Mouse (Mus musculus) embryonic facial prominence, embryonic 10.5 days (tissue): ENCODE results near the gene Fhad1. TPM values are rescaled to one million over a fixed set of nuclear protein-coding genes. Genes with fewer than 3 reads are reported as not detected.
"Not testable (repeated sequence)": the region's sequence is repeated elsewhere in the genome, so short reads cannot be mapped to it uniquely, and the experiment has no call there.

Source experiments
- DNase-seq: peaks from one replicate; pipeline ENCODE4 v3.0.0-alpha.2; 2017; ENCODE audit warnings: low spot score
- H3K27ac ChIP-seq: fragments of 300-500 bp; sonication (generic); replicated peaks from 2 replicates; pipeline ENCODE4 v1.5.1; 2016; ENCODE audit warnings: mild to moderate bottlenecking
- H3K27me3 ChIP-seq: fragments of 300-500 bp; sonication (generic); replicated peaks from 2 replicates; pipeline ENCODE4 v1.6.1; 2016; ENCODE audit warnings: low read depth, mild to moderate bottlenecking; ENCODE audit not compliant: poor library complexity, severe bottlenecking
- H3K36me3 ChIP-seq: fragments of 300-500 bp; sonication (generic); replicated peaks from 2 replicates; pipeline ENCODE4 v1.6.1; 2016; ENCODE audit warnings: mild to moderate bottlenecking, moderate library complexity
- H3K4me1 ChIP-seq: fragments of 300-500 bp; sonication (generic); 2 replicates; pipeline ENCODE4 v1.6.1; 2016
- H3K4me3 ChIP-seq: fragments of 300-500 bp; sonication (generic); 2 replicates; pipeline ENCODE4 v1.5.1; 2016; ENCODE audit warnings: mild to moderate bottlenecking, moderate library complexity
- H3K9me3 ChIP-seq: fragments of 300-500 bp; sonication (generic); 2 replicates; pipeline ENCODE4 v1.6.1; 2016; ENCODE audit warnings: mild to moderate bottlenecking
- WGBS: fragments of 180-500 bp; shearing (Covaris S2); methylation state at CpG from one replicate; pipeline ENCODE4 v1.1.7; 2016; 5-methylcytosine and 5-hydroxymethylcytosine counted together
- polyA plus RNA-seq: library from polyadenylated mRNA; unstranded; fragments of >200 nt; fragmentation: Nextera tagmentation; extraction: Ambion mirVana; gene quantifications from 2 replicates; pipeline ENCODE4 v1.2.1, GENCODE M21; 2016

Gene Fhad1
- polyA plus RNA-seq, 1 experiment from 2014 or later = 0.50 TPM

DNA sequence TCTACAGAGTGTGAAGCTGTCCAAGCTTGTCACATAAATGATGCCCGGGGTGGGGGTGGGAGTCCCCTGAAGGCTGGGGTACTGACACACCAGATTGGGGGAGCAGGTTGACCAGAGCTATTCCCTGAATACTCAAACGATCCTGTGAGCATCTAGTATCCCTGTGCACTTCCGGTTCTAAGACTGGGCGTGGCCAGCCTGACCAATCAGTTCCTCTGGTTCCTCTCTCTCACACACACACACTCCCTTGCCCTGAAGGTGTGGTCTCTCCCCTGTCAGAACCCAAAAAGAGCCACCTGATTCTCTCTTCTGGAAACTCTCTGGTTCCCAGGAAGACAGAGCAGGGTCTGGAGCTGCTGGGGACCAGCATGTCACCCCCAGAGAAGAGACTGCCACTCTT, 38.4 kb upstream of the Fhad1 start:
- H3K27ac ChIP-seq = no peak overlapping the region
- H3K9me3 ChIP-seq = no peaks in the 10 kb centered on the region
- DNase-seq = no peak
- peaks cover 45% of the 10 kb centered on the region for H3K4me1 ChIP-seq
- no peaks in the 10 kb centered on the region for H3K36me3 ChIP-seq
- no peak overlapping the region for H3K4me3 ChIP-seq
- no peaks in the 10 kb centered on the region for H3K27me3 ChIP-seq
- 70% methylated on average over 4 of the region's 4 CpGs for WGBS

DNA sequence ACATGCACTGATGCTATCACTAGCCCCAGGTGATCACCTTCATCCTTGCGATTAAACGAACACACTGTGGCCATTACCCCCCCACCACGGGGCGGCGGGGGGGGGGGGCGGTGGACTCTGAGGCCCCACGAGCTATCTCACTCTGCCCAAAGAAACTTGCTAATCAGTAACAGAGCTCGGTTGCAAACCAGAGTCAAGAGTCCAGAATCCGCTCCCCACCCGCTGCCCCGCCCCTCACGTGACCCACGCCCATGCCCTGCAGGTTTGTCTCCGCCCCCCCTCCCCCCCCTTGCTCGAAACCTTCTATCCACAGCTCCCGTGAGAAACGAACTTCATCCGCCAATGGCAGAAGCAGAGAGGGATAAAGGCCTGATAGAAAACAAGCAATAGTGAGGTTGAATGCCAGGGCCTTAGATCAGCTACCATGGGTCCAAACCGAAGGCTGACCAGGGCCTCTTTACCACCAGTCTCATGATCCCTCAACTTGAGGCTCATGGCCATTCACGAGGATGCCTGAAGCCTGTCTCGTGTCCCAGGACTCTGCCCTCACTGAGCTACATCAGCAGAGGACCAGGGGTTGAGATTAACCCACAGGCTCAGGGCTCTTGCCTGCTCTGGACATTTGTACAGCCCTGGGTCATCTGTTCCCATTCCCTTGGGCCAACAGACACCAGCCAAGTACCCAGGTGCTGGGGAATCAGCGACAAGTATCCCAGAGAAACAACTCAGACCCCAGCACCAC, 37.7 kb upstream of the Fhad1 start:
- Histone ChIP-seq H3K27ac (peak overlapping the region; percentile 41; the same call in 1 of the 2 replicates), H3K4me3 (no peak overlapping the region)
- peak; percentile 69 for DNase-seq

DNA sequence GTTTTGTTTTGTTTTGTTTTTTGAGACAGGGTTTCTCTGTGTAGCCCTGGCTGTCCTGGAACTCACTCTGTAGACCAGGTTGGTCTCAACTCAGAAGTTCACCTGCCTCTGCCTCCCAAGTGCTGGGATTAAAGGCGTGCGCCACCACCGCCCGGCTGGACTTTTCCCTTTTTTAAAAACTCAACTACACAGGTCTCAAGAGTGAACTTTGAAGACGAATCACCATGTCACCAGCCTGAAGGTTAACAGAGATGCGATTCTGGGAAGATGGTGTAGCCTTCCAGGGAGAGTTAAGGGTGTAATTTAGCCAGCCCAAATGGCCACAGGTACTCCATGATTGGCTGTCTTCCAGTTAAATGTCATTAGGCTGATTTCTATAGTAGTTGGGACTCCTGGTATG, 37.0 kb upstream of the Fhad1 start:
- H3K4me3 ChIP-seq, DNase-seq, H3K27me3 ChIP-seq, H3K27ac ChIP-seq, H3K36me3 ChIP-seq, H3K9me3 ChIP-seq: not testable (repeated sequence)
- peaks cover 42% of the 10 kb centered on the region for H3K4me1 ChIP-seq
- 89% methylated on average over 6 of the region's 6 CpGs for WGBS

More for the DNA sequence above, 37.7 kb upstream of the Fhad1 start:
- Histone ChIP-seq H3K27me3 (no peaks in the 10 kb centered on the region), H3K9me3 (no peaks in the 10 kb centered on the region), H3K4me1 (peaks cover 46% of the 10 kb centered on the region), H3K36me3 (no peaks in the 10 kb centered on the region)
- 52% methylated on average over 22 of the region's 22 CpGs for WGBS

DNA sequence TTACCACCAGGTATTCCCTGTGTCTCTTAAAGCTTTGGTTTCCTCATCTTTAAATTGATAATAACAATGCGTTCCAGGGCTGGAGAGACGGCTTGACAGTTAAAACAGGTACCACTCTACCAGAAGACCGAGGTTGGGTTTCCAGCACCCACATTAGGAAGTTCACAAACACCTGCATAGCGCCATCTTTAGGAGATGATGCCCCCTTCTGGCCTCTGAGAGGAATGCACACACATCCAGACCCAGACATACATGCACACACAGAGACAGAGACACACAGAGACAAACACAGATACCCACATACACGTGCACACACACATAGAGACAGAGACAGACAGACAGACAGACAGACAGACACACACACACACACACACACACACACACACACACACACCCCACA, 35.1 kb upstream of the Fhad1 start:
- H3K4me1 ChIP-seq = peaks cover 50% of the 10 kb centered on the region

DNA sequence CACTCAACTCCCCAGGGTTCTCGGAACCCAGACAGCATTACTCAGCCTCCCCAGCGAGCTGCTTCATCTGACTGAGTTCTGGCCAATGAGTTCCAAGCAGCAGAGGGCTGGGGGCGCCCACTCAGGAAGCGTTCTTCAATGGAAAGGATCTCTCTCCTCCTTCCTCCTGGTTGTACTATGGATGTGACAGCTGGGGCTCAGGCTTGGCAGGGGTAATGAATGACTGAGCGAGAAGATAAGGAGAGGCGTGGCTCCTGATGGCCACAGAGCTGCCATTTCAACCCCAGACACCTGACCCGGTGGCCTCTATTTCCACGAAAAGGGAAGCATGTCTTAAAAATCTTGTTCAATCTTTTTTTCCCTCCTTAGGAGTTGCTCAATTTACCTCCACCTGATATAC, 33.5 kb upstream of the Fhad1 start:
- peaks cover 46% of the 10 kb centered on the region for H3K4me1 ChIP-seq
- no peak for DNase-seq
- H3K9me3 ChIP-seq = no peaks in the 10 kb centered on the region
- peaks cover 6% of the 10 kb centered on the region; the same call in 1 of the 2 replicates for H3K27me3 ChIP-seq
- WGBS = 76% methylated on average over 8 of the region's 8 CpGs
- no peak overlapping the region for H3K27ac ChIP-seq
- no peak overlapping the region for H3K4me3 ChIP-seq
- no peaks in the 10 kb centered on the region for H3K36me3 ChIP-seq

More for the DNA sequence above, 35.1 kb upstream of the Fhad1 start:
- H3K4me3 ChIP-seq = no peak overlapping the region
- no peak for DNase-seq
- no peaks in the 10 kb centered on the region for H3K9me3 ChIP-seq
- H3K27ac ChIP-seq = no peak overlapping the region
- no peaks in the 10 kb centered on the region for H3K27me3 ChIP-seq
- no peaks in the 10 kb centered on the region for H3K36me3 ChIP-seq
- 89% methylated on average over 5 of the region's 5 CpGs for whole genome bisulfite sequencing

DNA sequence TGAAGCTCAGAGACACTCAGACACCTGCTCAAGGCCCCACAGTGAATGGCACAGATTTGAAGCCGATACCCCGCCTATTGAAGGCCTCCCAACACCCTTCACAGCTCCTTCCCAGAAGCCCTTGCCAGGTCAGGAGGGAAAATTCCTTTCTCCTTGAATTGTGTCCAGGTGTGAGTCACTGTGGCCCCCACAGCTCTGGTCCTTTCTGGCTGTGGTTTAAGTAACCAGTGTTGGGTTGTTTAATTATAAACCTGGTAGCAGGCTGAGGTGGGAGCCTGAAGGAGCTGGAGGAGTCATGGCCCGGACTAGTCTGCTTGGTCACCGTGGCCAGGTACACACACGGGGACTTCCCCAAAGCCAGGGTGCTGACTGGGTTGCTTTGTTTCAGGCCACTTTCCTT, 32.1 kb upstream of the Fhad1 start:
- Histone ChIP-seq H3K27ac (no peak overlapping the region), H3K9me3 (no peaks in the 10 kb centered on the region), H3K36me3 (no peaks in the 10 kb centered on the region), H3K27me3 (peaks cover 6% of the 10 kb centered on the region; the same call in 1 of the 2 replicates), H3K4me3 (no peak overlapping the region), H3K4me1 (peaks cover 43% of the 10 kb centered on the region)
- no peak for DNase-seq
- WGBS = 94% methylated on average over 5 of the region's 5 CpGs

DNA sequence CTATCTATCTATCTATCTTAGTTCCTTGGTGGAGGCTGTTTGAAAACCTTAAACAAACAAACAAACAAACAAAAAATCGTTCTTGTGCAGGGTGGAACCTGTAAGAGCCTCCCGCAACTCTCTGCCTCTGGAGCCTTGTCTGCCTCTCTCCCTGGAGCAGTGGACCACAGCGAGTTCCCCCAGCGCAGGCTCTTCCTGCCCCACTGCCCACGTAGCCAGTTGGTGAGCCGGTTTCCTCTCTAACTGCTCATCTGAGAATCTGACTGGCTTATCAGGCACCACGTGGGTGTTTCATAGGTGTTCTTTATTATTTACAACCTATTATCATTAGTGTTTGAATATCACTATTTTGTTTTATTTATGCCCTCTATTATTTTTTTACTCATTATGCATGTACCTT, 31.6 kb upstream of the Fhad1 start:
- no peak overlapping the region for H3K27ac ChIP-seq
- H3K4me1 ChIP-seq = peaks cover 46% of the 10 kb centered on the region
- H3K9me3 ChIP-seq = no peaks in the 10 kb centered on the region
- WGBS = 83% methylated on average over 7 of the region's 7 CpGs
- H3K27me3 ChIP-seq = peaks cover 6% of the 10 kb centered on the region; the same call in 1 of the 2 replicates
- no peak overlapping the region for H3K4me3 ChIP-seq
- H3K36me3 ChIP-seq = no peaks in the 10 kb centered on the region
- DNase-seq = no peak

DNA sequence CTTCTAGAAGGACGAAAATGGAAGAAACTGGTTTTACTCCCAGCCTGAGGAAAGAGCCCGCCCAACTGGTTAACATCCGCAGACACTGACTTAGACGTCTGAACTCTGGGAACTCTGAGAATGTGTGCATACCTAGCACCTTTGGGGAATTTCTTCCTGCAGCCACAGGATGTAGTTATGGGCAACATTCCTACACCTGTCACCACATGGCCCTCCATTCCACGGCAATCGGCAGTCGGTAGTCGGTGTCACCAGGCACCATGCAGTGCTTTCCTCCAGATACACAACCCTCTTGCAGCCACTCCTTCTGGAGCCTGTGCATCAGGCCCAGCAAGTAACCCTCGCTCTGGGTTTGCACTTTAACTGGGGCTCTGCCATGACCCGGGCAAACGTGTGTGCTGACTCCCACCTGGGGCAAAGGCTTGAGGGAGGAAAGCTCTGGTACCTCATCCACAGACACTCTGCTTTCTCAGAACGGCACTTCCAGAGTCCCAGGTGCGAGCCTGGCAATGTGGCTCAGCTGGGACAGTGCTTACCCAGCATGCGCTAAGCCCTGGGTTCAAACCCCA, 30.8 kb upstream of the Fhad1 start:
- Histone ChIP-seq H3K27ac (no peak overlapping the region), H3K27me3 (peaks cover 6% of the 10 kb centered on the region; the same call in 1 of the 2 replicates), H3K4me3 (no peak overlapping the region), H3K36me3 (no peaks in the 10 kb centered on the region), H3K9me3 (no peaks in the 10 kb centered on the region), H3K4me1 (peaks cover 50% of the 10 kb centered on the region)
- no peak for DNase-seq
- WGBS = 86% methylated on average over 14 of the region's 14 CpGs

DNA sequence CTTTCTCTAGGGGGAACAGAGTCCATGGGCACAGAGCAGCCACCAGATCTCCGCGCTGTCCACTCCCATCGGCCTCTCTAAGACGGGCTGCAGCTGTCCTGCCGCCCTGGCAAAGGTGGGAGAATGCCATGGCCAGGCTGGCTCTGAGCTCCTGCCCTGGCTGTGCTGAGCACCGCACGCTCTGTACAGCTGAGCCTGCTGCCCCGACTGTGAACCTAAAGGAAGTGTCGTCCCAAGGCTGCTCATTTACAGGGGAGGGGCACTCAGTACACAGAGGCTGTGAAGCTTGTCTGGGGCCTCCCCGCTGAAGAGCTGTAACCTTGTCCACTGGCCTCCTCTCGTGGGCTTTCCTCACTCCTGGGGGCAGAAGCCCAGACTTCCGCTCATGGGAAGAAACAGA, 29.6 kb upstream of the Fhad1 start:
- peak overlapping the region; percentile 15; the same call in 1 of the 2 replicates for H3K27ac ChIP-seq
- H3K9me3 ChIP-seq = no peaks in the 10 kb centered on the region
- H3K4me3 ChIP-seq = no peak overlapping the region
- peaks cover 6% of the 10 kb centered on the region; the same call in 1 of the 2 replicates for H3K27me3 ChIP-seq
- H3K4me1 ChIP-seq = peaks cover 53% of the 10 kb centered on the region
- DNase-seq = no peak
- no peaks in the 10 kb centered on the region for H3K36me3 ChIP-seq
- WGBS = 59% methylated on average over 12 of the region's 12 CpGs

DNA sequence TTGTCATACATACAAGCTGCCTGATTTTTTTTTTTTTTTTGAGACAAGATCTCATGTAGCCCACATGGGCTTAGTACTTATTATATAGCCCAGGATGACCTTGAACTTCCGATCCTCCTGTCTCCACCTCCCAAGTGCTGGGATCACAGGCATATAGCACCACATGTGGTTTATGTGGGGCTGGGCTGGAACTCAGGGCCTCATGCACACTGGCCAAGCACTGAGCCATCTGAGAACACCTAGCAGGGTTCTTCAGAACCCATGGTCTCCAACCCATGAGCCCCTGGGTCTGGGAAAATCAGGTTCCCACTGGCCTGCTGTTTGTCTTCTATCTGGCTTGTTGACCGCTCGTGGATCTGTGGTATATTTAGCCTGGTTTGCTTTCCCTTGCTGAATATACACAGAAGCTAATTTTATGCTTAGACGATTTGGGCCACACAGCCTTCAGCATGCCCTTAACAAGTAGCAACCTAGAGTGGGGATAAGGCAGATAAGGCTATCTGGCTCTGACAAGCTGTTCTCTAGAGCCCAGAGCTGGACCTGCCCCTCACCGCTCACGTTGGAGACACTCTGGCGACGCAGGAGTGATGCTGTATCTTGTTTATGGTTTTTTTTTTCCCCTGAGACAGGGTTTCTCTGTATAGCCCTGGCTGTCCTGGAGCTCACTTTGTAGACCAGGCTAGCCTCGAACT, 24.9 kb upstream of the Fhad1 start:
- H3K4me3 ChIP-seq = no peak overlapping the region
- no peak for DNase-seq
- H3K27me3 ChIP-seq = peaks cover 6% of the 10 kb centered on the region; the same call in 1 of the 2 replicates
- WGBS = 95% methylated on average over 9 of the region's 9 CpGs
- no peak overlapping the region for H3K27ac ChIP-seq
- no peaks in the 10 kb centered on the region for H3K36me3 ChIP-seq
- no peaks in the 10 kb centered on the region for H3K9me3 ChIP-seq
- H3K4me1 ChIP-seq = peaks cover 57% of the 10 kb centered on the region

DNA sequence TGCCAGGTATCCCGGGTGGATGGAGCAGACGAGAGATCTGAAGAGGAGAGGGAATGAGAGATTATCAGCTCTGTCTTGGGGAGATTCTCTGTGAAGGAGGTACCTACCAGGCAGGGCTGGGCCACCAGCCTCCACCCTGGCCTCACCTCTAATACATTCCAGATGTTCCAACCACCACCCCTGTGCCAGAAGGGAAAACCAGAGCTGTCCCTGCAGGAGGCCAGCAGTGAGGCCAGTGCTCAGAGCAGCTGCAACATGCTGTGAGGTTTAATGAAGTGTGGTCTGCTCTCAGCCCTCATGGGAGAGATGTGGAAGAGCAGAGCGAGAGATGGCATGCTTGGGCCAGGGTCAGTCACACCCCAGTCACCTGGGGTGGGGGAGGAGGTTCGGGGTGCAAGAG, 23.0 kb upstream of the Fhad1 start:
- Histone ChIP-seq H3K36me3 (no peaks in the 10 kb centered on the region), H3K27me3 (no peaks in the 10 kb centered on the region), H3K4me1 (peaks cover 44% of the 10 kb centered on the region), H3K4me3 (no peak overlapping the region), H3K9me3 (no peaks in the 10 kb centered on the region), H3K27ac (peak overlapping the region; percentile 70)
- WGBS = 52% methylated on average over 4 of the region's 4 CpGs
- DNase-seq = peak; percentile 63

DNA sequence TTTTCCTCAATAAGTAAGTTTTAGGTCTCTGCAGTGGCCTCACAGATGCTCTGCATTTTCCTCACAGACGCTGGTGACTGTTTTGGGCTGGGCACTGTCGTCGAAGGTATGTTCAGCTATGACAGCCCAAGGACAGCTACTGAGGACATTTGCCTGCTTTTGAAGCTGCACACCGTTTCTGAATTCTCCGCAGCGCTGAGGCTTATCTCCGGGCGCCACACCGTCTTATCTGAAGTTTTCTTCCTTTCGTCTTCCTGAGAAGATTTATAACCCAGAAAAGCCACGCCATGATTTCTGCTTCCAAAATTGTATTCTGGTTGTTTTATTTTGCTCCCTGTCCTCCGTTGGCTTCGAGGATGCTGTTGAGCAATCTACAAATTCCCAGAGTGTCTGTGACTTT, 13.7 kb upstream of the Fhad1 start:
- Histone ChIP-seq H3K4me1 (no peaks in the 10 kb centered on the region), H3K36me3 (peaks cover 9% of the 10 kb centered on the region), H3K9me3 (peaks cover 4% of the 10 kb centered on the region; the same call in 1 of the 2 replicates), H3K27me3 (no peaks in the 10 kb centered on the region), H3K4me3 (no peak overlapping the region), H3K27ac (no peak overlapping the region)
- DNase-seq = no peak
- WGBS = 89% methylated on average over 13 of the region's 13 CpGs
